Mouse (Mus musculus) heart, adult 2 months (tissue): ENCODE results near the gene Limk1. TPM values are rescaled to one million over a fixed set of nuclear protein-coding genes. Genes with fewer than 3 reads are reported as not detected.

Experiments
- DNase-seq, 2 experiments: peaks; one replicate each; pipeline ENCODE4 v3.0.0; 2021
- H3K27ac ChIP-seq: fragments of 200-600 bp; 2 replicates; pipeline ENCODE4 v1.8.1; 2022
- H3K27me3 ChIP-seq: fragments of 200-500 bp; 2 replicates; pipeline ENCODE4 v1.6.1; 2012; ENCODE audit warnings: mild to moderate bottlenecking, low read length, inconsistent platforms, mixed read lengths; ENCODE audit not compliant: control insufficient read depth, insufficient read depth
- H3K36me3 ChIP-seq: fragments of 200-500 bp; 2 replicates; pipeline ENCODE4 v1.6.1; 2012; ENCODE audit warnings: low read length, inconsistent platforms; ENCODE audit not compliant: control insufficient read depth, insufficient read depth
- H3K4me1 ChIP-seq: fragments of 200-500 bp; 2 replicates; pipeline ENCODE4 v1.6.1; 2011; ENCODE audit warnings: low read length; ENCODE audit not compliant: control insufficient read depth, insufficient read depth
- H3K4me3 ChIP-seq: fragments of 200-600 bp; 2 replicates; pipeline ENCODE4 v1.8.1; 2022
- H3K79me2 ChIP-seq: fragments of 200-500 bp; replicated peaks from 2 replicates; pipeline ENCODE4 v1.6.1; 2012; ENCODE audit warnings: mild to moderate bottlenecking, inconsistent platforms, low read length, moderate library complexity, mixed read lengths; ENCODE audit not compliant: control insufficient read depth, insufficient read depth
- H3K9ac ChIP-seq: fragments of 200-500 bp; 2 replicates; pipeline ENCODE4 v1.6.1; 2012; ENCODE audit warnings: low read depth, mild to moderate bottlenecking, control low read depth, inconsistent platforms, low read length, mixed read lengths
- CTCF ChIP-seq: fragments of 200-600 bp; IDR thresholded peaks from 2 replicates; pipeline ENCODE4 v1.8.1; 2022; ENCODE audit warnings: antibody characterized with exemption, mild to moderate bottlenecking, moderate library complexity
- EP300 ChIP-seq: fragments of 200-500 bp; IDR thresholded peaks from 2 replicates; pipeline ENCODE4 v1.6.1; 2011; ENCODE audit warnings: low read depth, low read length, control low read depth; ENCODE audit not compliant: insufficient read depth
- POLR2A ChIP-seq: fragments of 200-500 bp; IDR thresholded peaks from 2 replicates; pipeline ENCODE4 v1.6.1; 2011; ENCODE audit warnings: mild to moderate bottlenecking, low read depth, low read length, control low read depth; ENCODE audit not compliant: insufficient read depth
- WGBS: fragments of 180-500 bp; shearing (Covaris S2); methylation state at CpG from one replicate; pipeline ENCODE4 v1.1.7; 2018; 5-methylcytosine and 5-hydroxymethylcytosine counted together
- intact Hi-C: fragments of 180-260 bp; cut with DNase I; formaldehyde crosslinking; loops from one replicate; pipeline ENCODE4 v1.15.1; 2025
- polyA plus RNA-seq: library from polyadenylated mRNA; depleted of rRNA; stranded (reverse); fragments of >200 nt; gene quantifications from 2 replicates; pipeline ENCODE4 v1.2.3, GENCODE M21; 2012
- total RNA-seq, 2 experiments: library from RNA; stranded (reverse); gene quantifications; 2 replicates each; pipeline ENCODE4 v1.2.3; 2021

The Limk1 gene
- total and polyA plus RNA-seq, 3 experiments, result 4.0 to 7.3 (median 5.0) TPM

DNA sequence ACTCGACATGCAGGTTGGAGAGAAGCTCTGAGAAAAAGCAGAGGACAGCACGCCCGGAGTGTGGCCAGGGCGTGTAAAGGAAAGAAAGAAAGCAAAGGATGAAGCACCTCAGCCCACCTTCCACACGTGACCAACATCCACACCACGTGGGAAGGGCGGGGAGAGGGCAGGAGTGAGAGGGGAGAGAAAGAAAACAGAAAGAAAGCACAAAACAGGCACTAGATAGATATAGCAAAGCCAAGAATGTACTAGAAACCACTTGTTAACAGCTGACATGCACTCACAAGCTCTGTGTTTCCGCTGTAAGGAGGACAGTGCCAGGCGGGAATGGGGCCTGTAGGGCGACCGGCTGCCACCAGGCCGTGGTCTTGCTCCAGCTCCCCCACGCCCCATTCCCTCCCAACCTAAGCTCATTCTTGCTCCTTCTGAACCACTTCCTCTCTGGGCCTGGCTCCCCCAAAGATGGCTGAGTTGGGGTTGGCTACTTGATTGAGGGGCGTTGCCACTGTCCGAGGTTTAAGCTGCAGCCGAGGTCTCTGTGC lies 67.2 kb downstream of the Limk1 start:
- DNase-seq, result no peak
- H3K9ac ChIP-seq, result no peak overlapping the region
- no peak overlapping the region for H3K27ac ChIP-seq
- H3K4me1 ChIP-seq, result no peaks in the 10 kb centered on the region
- no peaks in the 10 kb centered on the region for H3K36me3 ChIP-seq
- 84% methylated on average over 16 of the region's 16 CpGs for WGBS
- no peaks in the 10 kb centered on the region for H3K79me2 ChIP-seq
- no peak overlapping the region for H3K4me3 ChIP-seq
- intact Hi-C loops, result no loop called here
- no peaks in the 10 kb centered on the region for H3K27me3 ChIP-seq
- TF ChIP-seq EP300, result no peak
- no peak for TF ChIP-seq POLR2A
- no peak for TF ChIP-seq CTCF

DNA sequence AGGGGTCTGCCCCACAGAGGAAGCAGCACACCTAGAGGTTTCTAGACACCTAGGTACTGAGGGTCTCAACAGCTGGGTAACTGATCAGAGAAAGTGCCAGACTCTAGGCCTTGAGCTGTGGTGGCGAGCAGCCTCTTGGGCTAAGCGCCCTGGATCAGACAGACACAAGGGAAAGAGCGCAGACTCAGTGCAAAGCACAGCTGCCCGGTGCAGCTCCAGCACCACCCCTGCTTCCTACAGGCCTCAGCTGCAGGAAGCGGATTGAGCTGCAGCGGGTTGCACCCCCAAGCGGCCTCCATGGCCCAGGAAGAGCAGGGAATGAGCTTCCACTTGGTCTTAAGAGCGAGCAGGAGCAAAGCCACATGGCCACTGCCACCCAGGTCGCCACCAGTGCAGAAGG lies 67.9 kb downstream of the Limk1 start:
- Histone ChIP-seq H3K27ac (no peak overlapping the region), H3K79me2 (no peaks in the 10 kb centered on the region), H3K36me3 (no peaks in the 10 kb centered on the region), H3K9ac (no peak overlapping the region), H3K27me3 (no peaks in the 10 kb centered on the region), H3K4me3 (no peak overlapping the region), H3K4me1 (peaks cover 1% of the 10 kb centered on the region; the same call in 1 of the 2 replicates)
- 74% methylated on average over 9 of the region's 9 CpGs for WGBS
- no peak for DNase-seq
- no peak for TF ChIP-seq CTCF
- TF ChIP-seq EP300, result no peak
- TF ChIP-seq POLR2A, result no peak
- intact Hi-C loops, result no loop called here

DNA sequence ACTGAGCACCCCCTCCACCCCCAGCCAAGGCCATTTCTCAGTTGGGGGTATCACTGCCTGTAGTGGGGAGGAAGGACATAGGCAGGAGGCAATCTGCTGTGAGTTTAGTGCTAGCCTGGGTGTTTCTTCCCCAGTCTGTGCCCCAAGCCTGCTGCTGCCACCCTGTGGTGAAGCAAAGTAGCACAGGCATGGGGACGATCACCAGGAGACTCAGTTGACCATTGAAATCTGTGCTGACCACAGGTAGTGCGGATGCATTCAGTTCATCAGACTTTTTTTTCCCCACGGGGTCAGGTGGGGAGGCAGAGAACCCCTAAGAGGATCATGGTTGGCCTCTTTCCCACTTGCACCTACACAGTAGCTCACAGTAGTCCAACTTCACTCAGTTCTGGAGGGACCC lies 71.3 kb downstream of the Limk1 start:
- 63% methylated on average over 3 of the region's 3 CpGs for WGBS
- H3K4me1 ChIP-seq, result peaks cover 2% of the 10 kb centered on the region; the same call in 1 of the 2 replicates
- no peak overlapping the region for H3K4me3 ChIP-seq
- no peak for TF ChIP-seq POLR2A
- peak; percentile 97; the same call in 1 of the 2 replicates for TF ChIP-seq CTCF
- peak; percentile 82 for TF ChIP-seq EP300
- peak; percentile 69 to 83 for DNase-seq
- H3K79me2 ChIP-seq, result no peaks in the 10 kb centered on the region
- intact Hi-C loops, result loop anchor here (1.0 to 10.0 kb wide), 4 partner anchors 85 to 288 kb away; partner anchors contain the start of gene Tmem270
- no peak overlapping the region for H3K9ac ChIP-seq
- no peaks in the 10 kb centered on the region for H3K36me3 ChIP-seq
- no peak overlapping the region for H3K27ac ChIP-seq
- H3K27me3 ChIP-seq, result no peaks in the 10 kb centered on the region

DNA sequence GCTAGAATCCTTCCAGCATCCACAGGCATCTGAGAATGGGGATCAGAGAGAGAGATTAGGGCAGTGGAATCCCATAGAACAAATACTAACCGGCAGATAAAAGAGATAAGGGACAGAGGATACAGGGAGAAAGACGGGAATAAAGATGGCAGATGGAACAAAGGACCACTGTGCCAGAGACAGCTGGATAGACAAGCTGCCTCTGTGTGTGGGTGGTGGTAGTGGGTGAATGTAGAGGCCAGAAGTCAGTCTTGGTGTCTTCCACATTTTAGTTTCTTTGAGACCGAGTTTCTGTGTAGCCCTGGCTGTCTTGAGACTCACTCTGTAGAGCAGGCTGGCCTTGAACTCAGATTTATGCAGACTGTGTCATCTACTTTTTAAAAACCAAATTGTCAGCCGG lies 72.6 kb downstream of the Limk1 start:
- no peaks in the 10 kb centered on the region for H3K36me3 ChIP-seq

DNA sequence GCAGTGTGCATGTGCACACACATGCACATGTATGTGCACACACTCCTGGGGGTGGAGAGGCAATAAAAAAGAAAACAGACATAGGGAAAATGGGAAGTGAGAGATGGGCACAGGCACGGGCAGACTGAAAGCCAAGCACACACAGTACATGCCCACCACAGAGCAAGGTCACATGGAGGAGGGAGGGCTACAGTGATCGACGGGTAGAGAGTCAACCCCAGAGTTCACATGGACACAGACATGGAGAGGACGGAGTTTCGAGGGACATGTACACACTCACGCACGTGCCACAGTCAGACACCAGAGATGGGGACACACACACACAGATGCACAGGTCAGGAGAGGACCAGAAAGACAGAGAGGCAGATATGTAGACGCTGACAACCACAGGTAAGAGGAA lies 73.0 kb downstream of the Limk1 start:
- Histone ChIP-seq H3K27me3 (no peaks in the 10 kb centered on the region), H3K4me1 (peaks cover 2% of the 10 kb centered on the region; the same call in 1 of the 2 replicates), H3K4me3 (no peak overlapping the region), H3K27ac (no peak overlapping the region), H3K79me2 (no peaks in the 10 kb centered on the region), H3K9ac (no peak overlapping the region), H3K36me3 (no peaks in the 10 kb centered on the region)
- TF ChIP-seq CTCF (no peak), EP300 (no peak), POLR2A (no peak)
- no peak for DNase-seq
- intact Hi-C loops, result loop anchor here (5.0 to 10.0 kb wide), 2 partner anchors 87 to 289 kb away; partner anchors contain the start of gene Tmem270
- 77% methylated on average over 8 of the region's 8 CpGs for WGBS

More for the DNA sequence above, 72.6 kb downstream of the Limk1 start:
- Histone ChIP-seq H3K27me3 (no peaks in the 10 kb centered on the region), H3K27ac (no peak overlapping the region), H3K4me3 (no peak overlapping the region), H3K9ac (no peak overlapping the region), H3K79me2 (no peaks in the 10 kb centered on the region), H3K4me1 (peaks cover 2% of the 10 kb centered on the region; the same call in 1 of the 2 replicates)
- intact Hi-C loops, result loop anchor here (5.0 to 10.0 kb wide), 2 partner anchors 87 to 289 kb away; partner anchors contain the start of gene Tmem270
- TF ChIP-seq POLR2A (no peak), EP300 (no peak), CTCF (no peak)
- no peak for DNase-seq
- 59% methylated on average over 4 of the region's 4 CpGs for WGBS

DNA sequence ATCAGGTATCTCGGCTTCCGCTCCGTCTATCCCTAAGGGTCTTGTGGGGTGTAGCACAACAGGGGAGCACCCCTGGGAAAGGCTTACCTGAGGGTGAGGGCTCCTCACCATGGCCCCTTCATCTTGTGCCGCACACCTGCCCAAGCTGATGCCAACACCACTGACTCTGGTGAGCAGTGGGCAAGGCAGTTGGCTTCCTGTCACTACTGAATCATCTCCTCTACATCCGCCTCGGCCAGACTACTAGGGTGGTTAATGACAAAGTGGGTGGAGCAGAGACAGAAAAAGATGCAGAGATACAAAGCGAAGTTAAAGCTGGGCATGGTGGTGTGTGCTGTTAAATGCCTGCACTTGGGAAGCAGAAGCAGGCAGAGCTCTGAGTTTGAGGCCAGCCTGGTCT lies 73.6 kb downstream of the Limk1 start, which contains the start of gene Lat2:
TSS of gene Lat2 (minus strand) at position 224 of the 400 bp plus-strand sequence.
- 68% methylated on average over 7 of the region's 7 CpGs for WGBS
- peak in 1 of 2 experiments; percentile 36 for DNase-seq
- peaks cover 2% of the 10 kb centered on the region; the same call in 1 of the 2 replicates for H3K4me1 ChIP-seq
- no peak within 1 kb of the TSS for H3K4me3 ChIP-seq
- H3K36me3 ChIP-seq, result no peaks in the 10 kb centered on the region
- no peak within 1 kb of the TSS for H3K27ac ChIP-seq
- no peak for TF ChIP-seq CTCF
- 0 out of 2 replicates have a peak, but pooled peaks have one; percentile 24 for TF ChIP-seq POLR2A
- TF ChIP-seq EP300, result no peak
- no peak within 1 kb of the TSS for H3K9ac ChIP-seq
- H3K27me3 ChIP-seq, result no peaks in the 10 kb centered on the region
- H3K79me2 ChIP-seq, result no peaks in the 10 kb centered on the region
- intact Hi-C loops, result loop anchor here (5.0 to 10.0 kb wide), 2 partner anchors 87 to 290 kb away; partner anchors contain the start of gene Tmem270
